ENCODE assay signal across 13 mouse cellular contexts in genomic region chr3:101407568-101407967, GRCm38 (mm10). TPM values are rescaled to one million over a fixed set of nuclear protein-coding genes. Genes with fewer than 3 reads are reported as not detected.
DNase-seq lines count a peak whose midpoint lies in the region; ATAC-seq lines count a peak whose summit lies in the region.
"Had no signal": no experiment of that assay in that cellular context is flagged by ENCODE, and none has a peak within 500 bp of the region (broad histone marks: within the 10 kb centered on the region; RNA-seq: fewer than 3 reads in every experiment).

No protein-coding gene starts in this region.

- peak; percentile 19 for DNase-seq in kidney, postnatal 10 days
- no peak for DNase-seq in kidney, adult 9 months
- peak; percentile 76 for DNase-seq in naive thymus-derived CD4-positive, alpha-beta T cell, adult 2 months (ENCODE audit: low read depth)
- DNase-seq in urinary bladder, postnatal 4 days (ENCODE audit: low spot score in 2 of 2): no peak
- DNase-seq in layer of hippocampus, postnatal 10 days (ENCODE audit: low spot score in 2 of 2): no peak
- DNase-seq: gastrocnemius, postnatal 25 days had no signal

- H3K27me3 ChIP-seq in kidney, embryonic 16.5 days (ENCODE audit: insufficient read depth, low read length): no peaks in the 10 kb centered on the region
- H3K27me3 ChIP-seq: kidney, embryonic 15.5 days; limb, embryonic 15.5 days; midbrain, embryonic 13.5 days; Patski had no signal

- H3K36me3 ChIP-seq in kidney, embryonic 16.5 days (ENCODE audit: insufficient read depth, low read length): no peaks in the 10 kb centered on the region
- H3K36me3 ChIP-seq: kidney, embryonic 15.5 days; limb, embryonic 15.5 days; midbrain, embryonic 13.5 days had no signal

- H3K4me2 ChIP-seq in kidney, embryonic 16.5 days (replicated peaks; ENCODE audit: low read depth, low read length): no peak overlapping the region
- H3K4me2 ChIP-seq: kidney, embryonic 15.5 days; limb, embryonic 15.5 days; midbrain, embryonic 13.5 days had no signal

- H3K27ac ChIP-seq in kidney, embryonic 16.5 days (ENCODE audit: low read length): no peak overlapping the region
- H3K27ac ChIP-seq: kidney, embryonic 15.5 days had no signal

- H3K9ac ChIP-seq in kidney, embryonic 16.5 days (replicated peaks; ENCODE audit: low read length): no peak overlapping the region
- H3K9ac ChIP-seq: kidney, embryonic 15.5 days; limb, embryonic 15.5 days; midbrain, embryonic 13.5 days had no signal

- ATAC-seq in CD4-positive, CD25-positive, alpha-beta regulatory T cell, adult 4 months: peak; percentile 93
- ATAC-seq in common myeloid progenitor, adult 5-6 weeks (replicated peaks; ENCODE audit: low read depth, poor library complexity, severe bottlenecking): peak; percentile 33; the same call in 1 of the 2 replicates
- ATAC-seq in kidney, embryonic 16.5 days (ENCODE audit: low FRiP score, low TSS enrichment): no peak
- ATAC-seq: midbrain, embryonic 13.5 days; Patski had no signal

- H3K9me3 ChIP-seq in kidney, embryonic 16.5 days (ENCODE audit: low read length): no peaks in the 10 kb centered on the region
- H3K9me3 ChIP-seq: kidney, embryonic 15.5 days; limb, embryonic 15.5 days; midbrain, embryonic 13.5 days had no signal

- 69% methylated on average over 8 of the region's 8 CpGs for WGBS in kidney, embryonic 16.5 days

- no peak overlapping the region for H3K4me3 ChIP-seq in kidney, embryonic 16.5 days (ENCODE audit: low read length)
- H3K4me3 ChIP-seq: kidney, embryonic 15.5 days; limb, embryonic 15.5 days; midbrain, embryonic 13.5 days had no signal

- H3K4me1 ChIP-seq in kidney, embryonic 16.5 days (ENCODE audit: insufficient read depth, low read length): peaks cover 36% of the 10 kb centered on the region

RNA-seq across cellular contexts. Expression of gene Igsf3, which starts 30.7 kb away (rescaled TPM):
- polyA plus RNA-seq in CD4-positive, CD25-positive, alpha-beta regulatory T cell, adult 4 months (2017; shearing (Covaris generic)): 1 to 10 TPM; 3.7 to 4.4 TPM
- total RNA-seq in common myeloid progenitor, adult 5-6 weeks (2017): 3.4 and 3.6 TPM in 2 replicates
- polyA plus RNA-seq in kidney, embryonic 16.5 days (2015; fragmentation: Nextera tagmentation; extraction: Ambion mirVana): 24.8 and 26.1 TPM in 2 replicates
- 10 to 100 TPM; 57.3 to 57.7 TPM for total RNA-seq in layer of hippocampus, postnatal 10 days (2021)

Comparison
In these comparisons a context has a peak if more than half of its experiments do, and no peak if none do; other contexts are left out.
1. DNase-seq: peak in kidney, postnatal 10 days (single experiment) and naive thymus-derived CD4-positive, alpha-beta T cell, adult 2 months (single experiment); none in kidney, adult 9 months (single experiment), urinary bladder, postnatal 4 days (0 of 2) and layer of hippocampus, postnatal 10 days (0 of 2).
2. RNA of gene Igsf3, which starts 30.7 kb away (total RNA-seq): 57.3 to 57.7 TPM in layer of hippocampus, postnatal 10 days; 3.4 to 3.6 TPM in common myeloid progenitor, adult 5-6 weeks; every median in the first group is over 10 times any median in the second.